16 mouse cellular contexts compared by ENCODE assay signal in the genomic region with DNA sequence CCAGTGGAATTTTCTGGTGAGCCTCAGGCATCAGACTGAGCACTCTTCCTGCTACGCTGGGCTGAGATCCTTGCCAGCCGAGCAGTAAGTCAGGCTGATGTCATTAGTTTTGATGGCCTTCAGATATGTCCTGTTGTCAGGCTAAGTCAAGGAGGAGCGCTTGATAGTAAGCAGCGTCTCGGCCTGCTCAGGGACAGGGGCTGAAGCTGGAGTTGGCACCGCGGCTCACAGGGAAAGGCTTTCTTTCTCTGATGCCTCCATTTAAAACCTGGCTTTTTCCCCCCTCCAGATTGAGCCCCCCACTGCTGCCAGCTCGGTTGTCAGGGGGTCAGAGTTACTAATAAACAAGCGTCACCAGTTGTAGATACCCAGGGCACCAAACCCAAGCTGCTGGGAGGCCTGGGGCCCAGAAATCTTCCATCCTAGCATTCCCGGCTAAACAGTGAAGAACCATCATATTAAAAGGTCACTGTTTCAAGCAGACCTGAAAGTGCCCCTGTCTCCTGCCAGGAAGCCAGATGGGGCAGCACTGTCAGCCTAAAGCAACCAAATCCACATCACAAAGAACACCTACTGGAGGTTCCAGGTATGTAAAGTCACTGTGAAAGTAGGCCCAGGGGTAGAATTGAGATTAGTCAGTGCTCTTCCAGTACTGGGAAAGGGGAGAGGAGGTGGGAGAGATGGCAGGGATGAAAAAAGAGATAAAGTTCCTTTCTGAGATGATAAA. TPM values are rescaled to one million over a fixed set of nuclear protein-coding genes. Genes with fewer than 3 reads are reported as not detected.
DNase-seq lines count a peak whose midpoint lies in the region; ATAC-seq and TF ChIP-seq lines count a peak whose summit lies in the region.
"Had no signal": no experiment of that assay in that cellular context is flagged by ENCODE, and none has a peak within 500 bp of the region (broad histone marks: within the 10 kb centered on the region; RNA-seq: fewer than 3 reads in every experiment).

No protein-coding gene starts in this region.

- 0 out of 2 replicates have a peak, but pooled peaks have one; percentile 63 for TF ChIP-seq EP300 in ES-Bruce4 (IDR thresholded peaks at IDR 0.05; ENCODE audit: insufficient read depth, low read depth, low read length)

- no peak for ATAC-seq in forebrain, embryonic 13.5 days
- no peak for ATAC-seq in forebrain, embryonic 14.5 days
- ATAC-seq: intestine, embryonic 16.5 days had no signal

- H3K4me3 ChIP-seq in forebrain, embryonic 13.5 days: no peak overlapping the region
- no peak overlapping the region for H3K4me3 ChIP-seq in forebrain, embryonic 14.5 days (ENCODE audit: low read depth, low read length)
- H3K4me3 ChIP-seq in ES-Bruce4 (ENCODE audit: low read depth, low read length): no peak overlapping the region
- H3K4me3 ChIP-seq in cerebellum, adult 2 months (replicated peaks; ENCODE audit: insufficient read depth, low read depth, low read length): no peak overlapping the region
- H3K4me3 ChIP-seq: heart, embryonic 13.5 days; midbrain, embryonic 12.5 days had no signal

- H3K4me1 ChIP-seq in forebrain, embryonic 13.5 days: no peaks in the 10 kb centered on the region
- no peaks in the 10 kb centered on the region for H3K4me1 ChIP-seq in forebrain, embryonic 14.5 days (ENCODE audit: control insufficient read depth, insufficient read depth, low read length)
- no peaks in the 10 kb centered on the region for H3K4me1 ChIP-seq in ES-Bruce4 (ENCODE audit: control insufficient read depth, insufficient read depth, low read length)
- H3K4me1 ChIP-seq in cerebellum, adult 2 months (ENCODE audit: control insufficient read depth, insufficient read depth, low read length): peaks cover 29% of the 10 kb centered on the region
- H3K4me1 ChIP-seq: heart, embryonic 13.5 days; midbrain, embryonic 12.5 days had no signal

- H3K27me3 ChIP-seq in forebrain, embryonic 13.5 days: no peaks in the 10 kb centered on the region
- no peaks in the 10 kb centered on the region for H3K27me3 ChIP-seq in forebrain, embryonic 14.5 days (replicated peaks; ENCODE audit: control insufficient read depth, insufficient read depth, low read length)
- 0 out of 2 replicates have a peak, but pooled peaks cover 1% of the 10 kb centered on the region for H3K27me3 ChIP-seq in ES-Bruce4 (ENCODE audit: control insufficient read depth, insufficient read depth, low read length, poor library complexity, severe bottlenecking)
- no peaks in the 10 kb centered on the region for H3K27me3 ChIP-seq in cerebellum, adult 2 months (ENCODE audit: control insufficient read depth, insufficient read depth, low read length)
- H3K27me3 ChIP-seq: midbrain, embryonic 12.5 days had no signal

- 73% methylated on average over 10 of the region's 10 CpGs for WGBS in forebrain, embryonic 13.5 days
- 74% methylated on average over 10 of the region's 10 CpGs for WGBS in forebrain, embryonic 14.5 days
- WGBS in cerebellum, adult 2 months: 13% methylated on average over 10 of the region's 10 CpGs

- DNase-seq in forebrain, embryonic 14.5 days (ENCODE audit: low spot score): no peak
- peak; percentile 67 for DNase-seq in adrenal gland, adult 8-10 months
- DNase-seq in cerebellum, adult 2 months: peak; percentile 59 to 74
- DNase-seq in gastrocnemius, postnatal 25 days: no peak
- no peak for DNase-seq in urinary bladder, adult 18-20 months (ENCODE audit: low spot score in 2 of 2)
- no peak for DNase-seq in Muller cell, postnatal 12 days (ENCODE audit: inconsistent ontology term)
- DNase-seq: layer of hippocampus, adult 9-11 months; thymus, adult 18-20 months had no signal

- H3K9ac ChIP-seq in forebrain, embryonic 13.5 days: no peak overlapping the region
- H3K9ac ChIP-seq in forebrain, embryonic 14.5 days (ENCODE audit: low read length): no peak overlapping the region
- H3K9ac ChIP-seq in ES-Bruce4 (ENCODE audit: low read depth, poor library complexity, severe bottlenecking): no peak overlapping the region
- H3K9ac ChIP-seq: heart, embryonic 13.5 days; midbrain, embryonic 12.5 days had no signal

- 0 out of 2 replicates have a peak overlapping the region, but pooled peaks have one; percentile 35 for H3K27ac ChIP-seq in forebrain, embryonic 13.5 days
- H3K27ac ChIP-seq in forebrain, embryonic 14.5 days (ENCODE audit: low read depth, low read length): no peak overlapping the region
- no peak overlapping the region for H3K27ac ChIP-seq in ES-Bruce4 (ENCODE audit: insufficient read depth, low read length)
- H3K27ac ChIP-seq in cerebellum, adult 2 months (ENCODE audit: insufficient read depth, low read length): peak overlapping the region; percentile 62
- H3K27ac ChIP-seq: heart, embryonic 13.5 days; macrophage; midbrain, embryonic 12.5 days had no signal

- no peaks in the 10 kb centered on the region for H3K9me3 ChIP-seq in forebrain, embryonic 13.5 days (replicated peaks)
- no peaks in the 10 kb centered on the region for H3K9me3 ChIP-seq in forebrain, embryonic 14.5 days (replicated peaks; ENCODE audit: control insufficient read depth, low read length)
- peaks cover 4% of the 10 kb centered on the region for H3K9me3 ChIP-seq in ES-Bruce4 (replicated peaks; ENCODE audit: control insufficient read depth, insufficient read depth, low read length, poor library complexity, severe bottlenecking)
- H3K9me3 ChIP-seq: heart, embryonic 13.5 days; midbrain, embryonic 12.5 days had no signal

- no peak for TF ChIP-seq POLR2A in ES-Bruce4 (IDR thresholded peaks at IDR 0.05; ENCODE audit: insufficient read depth, low read length)
- TF ChIP-seq POLR2A in cerebellum, adult 2 months (IDR thresholded peaks at IDR 0.05; ENCODE audit: borderline replicate concordance, insufficient read depth, low read length): no peak

- peaks cover 10% of the 10 kb centered on the region; the same call in 1 of the 2 replicates for H3K36me3 ChIP-seq in forebrain, embryonic 13.5 days (ENCODE audit: poor library complexity, severe bottlenecking)
- no peaks in the 10 kb centered on the region for H3K36me3 ChIP-seq in forebrain, embryonic 14.5 days (ENCODE audit: control insufficient read depth, insufficient read depth, low read length)
- H3K36me3 ChIP-seq in ES-Bruce4 (ENCODE audit: control insufficient read depth, insufficient read depth, low read length, poor library complexity, severe bottlenecking): no peaks in the 10 kb centered on the region
- H3K36me3 ChIP-seq: heart, embryonic 13.5 days; midbrain, embryonic 12.5 days had no signal

- H3K4me2 ChIP-seq in forebrain, embryonic 13.5 days: no peak overlapping the region
- no peak overlapping the region for H3K4me2 ChIP-seq in forebrain, embryonic 14.5 days (ENCODE audit: low read length)
- H3K4me2 ChIP-seq: heart, embryonic 13.5 days; midbrain, embryonic 12.5 days had no signal

- no peak for TF ChIP-seq CTCF in ES-Bruce4 (IDR thresholded peaks at IDR 0.05; ENCODE audit: low read depth, low read length)
- no peak for TF ChIP-seq CTCF in cerebellum, adult 2 months (IDR thresholded peaks at IDR 0.05; ENCODE audit: borderline replicate concordance, insufficient read depth, low read depth, low read length)

RNA-seq across cellular contexts. Expression of a gene that starts 21.9 kb away (rescaled TPM):
- 132 and 136 TPM in 2 replicates for polyA plus RNA-seq in forebrain, embryonic 13.5 days (2015; fragmentation: Nextera tagmentation; extraction: Ambion mirVana)
- polyA plus RNA-seq in forebrain, embryonic 14.5 days (2014; fragmentation: Nextera tagmentation; extraction: Ambion mirVana): 224 and 229 TPM in 2 replicates
- 2.7 TPM in 2 replicates for polyA plus RNA-seq in ES-Bruce4 (2011; ENCODE audit: insufficient read depth, insufficient read length, low read depth, missing spikeins)
- total RNA-seq in adrenal gland, adult 8-10 months (2022): 10 to 100 TPM; 48.4 to 89.5 (median 64.1) TPM
- polyA plus RNA-seq in cerebellum, adult 2 months (2012; rRNA removed): 331 and 341 TPM in 2 replicates
- total RNA-seq in gastrocnemius, postnatal 25 days (2021): under 1 TPM in 1 of 2 experiments, not detected in 1; 0.21 TPM
- total RNA-seq: hematopoietic stem cell, adult 5-6 weeks had no signal
- polyA plus RNA-seq: macrophage had no signal

RNA-seq across cellular contexts. Expression of a gene that starts 41.4 kb away (rescaled TPM):
- 41.4 and 46.8 TPM in 2 replicates for polyA plus RNA-seq in forebrain, embryonic 13.5 days (2015; fragmentation: Nextera tagmentation; extraction: Ambion mirVana)
- 5.5 and 5.9 TPM in 2 replicates for polyA plus RNA-seq in forebrain, embryonic 14.5 days (2014; fragmentation: Nextera tagmentation; extraction: Ambion mirVana)
- polyA plus RNA-seq in ES-Bruce4 (2011; ENCODE audit: insufficient read depth, insufficient read length, low read depth, missing spikeins): 55.4 and 62.9 TPM in 2 replicates
- 1 to 10 TPM; 2.1 to 2.8 (median 2.3) TPM for total RNA-seq in adrenal gland, adult 8-10 months (2022)
- polyA plus RNA-seq in cerebellum, adult 2 months (2012; rRNA removed): 1.8 and 1.9 TPM in 2 replicates
- 1 to 10 TPM; 1.4 to 1.6 TPM for total RNA-seq in gastrocnemius, postnatal 25 days (2021)

RNA-seq across cellular contexts. Expression of a gene that starts 48.6 kb away (rescaled TPM):
- 0.12 and 0.23 TPM in 2 replicates for polyA plus RNA-seq in forebrain, embryonic 13.5 days (2015; fragmentation: Nextera tagmentation; extraction: Ambion mirVana)
- polyA plus RNA-seq in forebrain, embryonic 14.5 days (2014; fragmentation: Nextera tagmentation; extraction: Ambion mirVana): 0.32 and 0.48 TPM in 2 replicates
- polyA plus RNA-seq in ES-Bruce4 (2011; ENCODE audit: insufficient read depth, insufficient read length, low read depth, missing spikeins): 5.5 and 6.4 TPM in 2 replicates
- total RNA-seq in adrenal gland, adult 8-10 months (2022): 1 to 10 TPM in 2 of 4 experiments, under 1 TPM in 2; 0.64 to 3.9 (median 1.8) TPM
- 1.4 and 1.5 TPM in 2 replicates for polyA plus RNA-seq in cerebellum, adult 2 months (2012; rRNA removed)
- total RNA-seq in gastrocnemius, postnatal 25 days (2021): not detected
- total RNA-seq: common myeloid progenitor, adult 5-6 weeks; hematopoietic stem cell, adult 5-6 weeks had no signal

Comparison
In these comparisons a context has a peak if more than half of its experiments do, and no peak if none do; other contexts are left out.
1. H3K27ac ChIP-seq: peak in forebrain, embryonic 13.5 days (single experiment) and cerebellum, adult 2 months (single experiment); none in forebrain, embryonic 14.5 days (single experiment) and ES-Bruce4 (single experiment).
2. DNase-seq: peak in adrenal gland, adult 8-10 months (single experiment) and cerebellum, adult 2 months (2 of 2); none in forebrain, embryonic 14.5 days (single experiment), gastrocnemius, postnatal 25 days (single experiment), urinary bladder, adult 18-20 months (0 of 2) and Muller cell, postnatal 12 days (single experiment).
3. RNA of a gene that starts 21.9 kb away (polyA plus RNA-seq): 331 to 341 TPM in cerebellum, adult 2 months, 224 to 229 TPM in forebrain, embryonic 14.5 days and 132 to 136 TPM in forebrain, embryonic 13.5 days; 2.7 TPM in ES-Bruce4; every median in the first group is over 10 times any median in the second.